Mouse (Mus musculus): ENCODE results near the gene Enpp6. TPM values are rescaled to one million over a fixed set of nuclear protein-coding genes. Genes with fewer than 3 reads are reported as not detected.

Enpp6 gene
- polyA plus RNA-seq, 1 experiment from 2014 or later, result 1.5 TPM

DNA sequence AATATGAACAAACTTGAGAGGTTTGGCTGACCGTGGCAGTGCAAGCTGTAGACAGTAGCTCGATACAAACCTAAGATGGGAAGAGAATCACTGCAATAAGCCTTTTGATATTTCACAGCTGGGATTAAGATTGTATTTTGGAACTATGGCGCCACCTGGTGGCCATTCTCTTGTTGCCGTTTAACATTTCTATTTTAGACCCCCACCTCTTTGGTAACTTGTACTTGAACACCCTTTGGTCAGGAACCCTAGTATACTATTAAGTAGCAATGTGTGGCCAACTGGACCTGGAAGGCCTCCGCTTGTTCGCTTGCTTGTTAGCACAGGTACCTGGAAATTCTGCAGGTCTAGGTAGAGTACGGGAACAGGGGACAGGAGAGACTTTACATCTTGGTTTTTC is 33.2 kb upstream of the Enpp6 start:
- no peak for ATAC-seq (ENCODE audit: low FRiP score, low TSS enrichment)
- 18% methylated on average over 7 of the region's 7 CpGs for WGBS

GRCm38 (mm10) chr8:46962630-46963427 is 23.9 kb upstream of the Enpp6 start:
- Histone ChIP-seq H3K4me2 (replicated peaks; ENCODE audit: low read depth, low read length) (no peak overlapping the region), H3K27ac (ENCODE audit: low read depth, low read length) (no peak overlapping the region), H3K36me3 (ENCODE audit: control insufficient read depth, insufficient read depth, low read length) (no peaks in the 10 kb centered on the region), H3K4me3 (ENCODE audit: low read length) (no peak overlapping the region), H3K4me1 (ENCODE audit: control insufficient read depth, insufficient read depth, low read length) (no peaks in the 10 kb centered on the region), H3K27me3 (ENCODE audit: control insufficient read depth, insufficient read depth, low read length) (no peaks in the 10 kb centered on the region), H3K9me3 (ENCODE audit: control insufficient read depth, low read length) (no peaks in the 10 kb centered on the region), H3K9ac (ENCODE audit: low read depth, low read length) (no peak overlapping the region)
- no peak for ATAC-seq (ENCODE audit: low FRiP score, low TSS enrichment)
- WGBS, result 65% methylated on average over 10 of the region's 10 CpGs

More for the DNA sequence above, 33.2 kb upstream of the Enpp6 start:
- no peaks in the 10 kb centered on the region for H3K27me3 ChIP-seq (ENCODE audit: control insufficient read depth, insufficient read depth, low read length)
- H3K9me3 ChIP-seq (ENCODE audit: control insufficient read depth, low read length), result no peaks in the 10 kb centered on the region
- no peak overlapping the region for H3K9ac ChIP-seq (ENCODE audit: low read depth, low read length)
- H3K36me3 ChIP-seq (ENCODE audit: control insufficient read depth, insufficient read depth, low read length), result no peaks in the 10 kb centered on the region
- H3K27ac ChIP-seq (ENCODE audit: low read depth, low read length), result no peak overlapping the region
- no peak overlapping the region for H3K4me3 ChIP-seq (ENCODE audit: low read length)
- no peak overlapping the region for H3K4me2 ChIP-seq (replicated peaks; ENCODE audit: low read depth, low read length)
- no peaks in the 10 kb centered on the region for H3K4me1 ChIP-seq (ENCODE audit: control insufficient read depth, insufficient read depth, low read length)

DNA sequence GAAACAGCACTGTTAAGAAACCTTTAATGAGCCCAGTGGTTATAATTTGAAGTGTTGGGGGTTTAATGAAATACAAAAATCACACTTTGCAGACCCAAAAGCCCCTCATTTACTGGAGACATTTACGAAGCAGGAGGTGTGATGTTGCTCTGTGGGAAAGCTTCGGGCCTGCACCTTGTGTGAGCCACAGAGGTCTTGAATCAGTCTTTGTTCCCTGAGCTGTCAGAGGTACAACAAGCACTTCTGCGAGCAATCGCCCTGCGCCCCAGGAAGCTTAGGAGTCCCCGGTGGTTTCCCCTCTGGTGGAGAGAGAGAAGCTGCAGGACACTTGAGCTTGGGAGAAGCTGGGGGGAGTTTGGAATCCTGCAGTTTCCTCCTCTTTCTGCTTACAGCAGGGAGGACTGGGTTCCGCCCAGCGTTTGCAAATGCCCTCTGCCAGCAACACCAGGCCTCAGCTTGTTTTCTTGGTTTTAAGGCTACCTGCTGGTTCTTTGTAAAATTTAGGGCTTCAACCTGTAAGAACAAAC is 23.0 kb upstream of the Enpp6 start:
- no peak overlapping the region for H3K4me3 ChIP-seq (ENCODE audit: low read length)
- no peaks in the 10 kb centered on the region for H3K36me3 ChIP-seq (ENCODE audit: control insufficient read depth, insufficient read depth, low read length)
- H3K4me2 ChIP-seq (replicated peaks; ENCODE audit: low read depth, low read length), result no peak overlapping the region
- no peak overlapping the region for H3K9ac ChIP-seq (ENCODE audit: low read depth, low read length)
- H3K27ac ChIP-seq (ENCODE audit: low read depth, low read length), result no peak overlapping the region
- 48% methylated on average over 8 of the region's 8 CpGs for WGBS
- no peak for ATAC-seq (ENCODE audit: low FRiP score, low TSS enrichment)
- no peaks in the 10 kb centered on the region for H3K9me3 ChIP-seq (ENCODE audit: control insufficient read depth, low read length)
- H3K27me3 ChIP-seq (ENCODE audit: control insufficient read depth, insufficient read depth, low read length), result no peaks in the 10 kb centered on the region
- H3K4me1 ChIP-seq (ENCODE audit: control insufficient read depth, insufficient read depth, low read length), result no peaks in the 10 kb centered on the region

DNA sequence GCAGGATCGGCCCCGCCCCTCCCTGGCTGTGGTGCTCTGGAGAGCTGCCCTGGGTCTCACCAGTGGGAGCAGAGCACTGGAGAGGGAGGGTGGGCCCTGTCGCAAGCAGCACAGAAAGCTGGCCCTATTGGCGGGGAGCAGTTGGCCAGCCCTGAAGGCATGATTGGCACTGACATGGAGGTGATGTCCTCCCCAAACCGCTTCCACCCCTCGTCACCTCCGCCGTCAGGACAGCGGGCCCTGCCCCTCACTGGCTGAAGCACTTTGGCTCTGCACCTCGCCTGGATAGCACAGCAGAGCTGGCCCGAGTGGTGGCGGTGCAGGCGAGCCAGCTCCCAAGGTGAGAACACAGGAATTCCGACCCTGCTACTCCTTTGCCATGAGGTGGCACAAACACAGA is 20.9 kb upstream of the Enpp6 start:
- no peak for ATAC-seq (ENCODE audit: low FRiP score, low TSS enrichment)
- no peak overlapping the region for H3K4me2 ChIP-seq (replicated peaks; ENCODE audit: low read depth, low read length)
- WGBS, result 65% methylated on average over 14 of the region's 14 CpGs

GRCm38 (mm10) chr8:46968721-46969120 is 18.0 kb upstream of the Enpp6 start:
- Histone ChIP-seq H3K9me3 (ENCODE audit: control insufficient read depth, low read length) (no peaks in the 10 kb centered on the region), H3K4me2 (replicated peaks; ENCODE audit: low read depth, low read length) (no peak overlapping the region), H3K4me1 (ENCODE audit: control insufficient read depth, insufficient read depth, low read length) (no peaks in the 10 kb centered on the region), H3K4me3 (ENCODE audit: low read length) (no peak overlapping the region), H3K9ac (ENCODE audit: low read depth, low read length) (no peak overlapping the region), H3K27me3 (ENCODE audit: control insufficient read depth, insufficient read depth, low read length) (no peaks in the 10 kb centered on the region), H3K27ac (ENCODE audit: low read depth, low read length) (no peak overlapping the region), H3K36me3 (ENCODE audit: control insufficient read depth, insufficient read depth, low read length) (no peaks in the 10 kb centered on the region)
- no peak for ATAC-seq (ENCODE audit: low FRiP score, low TSS enrichment)
- 96% methylated on average over 3 of the region's 3 CpGs for WGBS

More for the DNA sequence above, 20.9 kb upstream of the Enpp6 start:
- no peaks in the 10 kb centered on the region for H3K9me3 ChIP-seq (ENCODE audit: control insufficient read depth, low read length)
- no peaks in the 10 kb centered on the region for H3K4me1 ChIP-seq (ENCODE audit: control insufficient read depth, insufficient read depth, low read length)
- no peak overlapping the region for H3K9ac ChIP-seq (ENCODE audit: low read depth, low read length)
- no peaks in the 10 kb centered on the region for H3K36me3 ChIP-seq (ENCODE audit: control insufficient read depth, insufficient read depth, low read length)
- H3K4me3 ChIP-seq (ENCODE audit: low read length), result no peak overlapping the region
- no peak overlapping the region for H3K27ac ChIP-seq (ENCODE audit: low read depth, low read length)
- H3K27me3 ChIP-seq (ENCODE audit: control insufficient read depth, insufficient read depth, low read length), result no peaks in the 10 kb centered on the region

DNA sequence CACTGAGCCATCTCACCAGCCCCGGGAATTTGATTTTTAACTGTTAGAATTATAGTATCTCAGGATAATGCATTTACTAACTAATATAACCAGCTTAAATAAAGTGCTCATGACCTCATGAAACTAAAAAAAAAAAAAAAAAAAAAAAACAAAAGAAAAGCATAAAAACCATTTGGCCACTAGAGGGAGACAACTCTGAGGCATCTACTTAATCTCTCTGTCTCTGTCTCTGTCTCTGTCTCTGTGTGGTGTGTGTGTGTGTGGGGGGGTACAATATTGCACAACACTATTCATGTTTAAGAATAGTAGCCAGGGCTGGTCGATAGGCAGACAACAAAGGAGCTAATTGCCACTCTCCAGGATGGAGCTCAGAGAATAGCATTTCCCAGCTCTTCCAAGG is 17.3 kb upstream of the Enpp6 start:
- WGBS, result 72% methylated on average over 2 of the region's 2 CpGs
- Histone ChIP-seq H3K4me1 (ENCODE audit: control insufficient read depth, insufficient read depth, low read length) (no peaks in the 10 kb centered on the region), H3K36me3 (ENCODE audit: control insufficient read depth, insufficient read depth, low read length) (no peaks in the 10 kb centered on the region), H3K4me2 (replicated peaks; ENCODE audit: low read depth, low read length) (no peak overlapping the region), H3K27me3 (ENCODE audit: control insufficient read depth, insufficient read depth, low read length) (no peaks in the 10 kb centered on the region), H3K9ac (ENCODE audit: low read depth, low read length) (no peak overlapping the region), H3K4me3 (ENCODE audit: low read length) (no peak overlapping the region), H3K27ac (ENCODE audit: low read depth, low read length) (no peak overlapping the region), H3K9me3 (ENCODE audit: control insufficient read depth, low read length) (0 out of 2 replicates have a peak, but pooled peaks cover 1% of the 10 kb centered on the region)
- no peak for ATAC-seq (ENCODE audit: low FRiP score, low TSS enrichment)

GRCm38 (mm10) chr8:46977376-46977775 is 9.3 kb upstream of the Enpp6 start:
- Histone ChIP-seq H3K36me3 (ENCODE audit: control insufficient read depth, insufficient read depth, low read length) (no peaks in the 10 kb centered on the region), H3K9me3 (ENCODE audit: control insufficient read depth, low read length) (0 out of 2 replicates have a peak, but pooled peaks cover 5% of the 10 kb centered on the region), H3K27ac (ENCODE audit: low read depth, low read length) (no peak overlapping the region), H3K27me3 (ENCODE audit: control insufficient read depth, insufficient read depth, low read length) (no peaks in the 10 kb centered on the region), H3K9ac (ENCODE audit: low read depth, low read length) (no peak overlapping the region), H3K4me3 (ENCODE audit: low read length) (no peak overlapping the region), H3K4me1 (ENCODE audit: control insufficient read depth, insufficient read depth, low read length) (no peaks in the 10 kb centered on the region), H3K4me2 (replicated peaks; ENCODE audit: low read depth, low read length) (no peak overlapping the region)
- 61% methylated on average over 4 of the region's 4 CpGs for WGBS
- no peak for ATAC-seq (ENCODE audit: low FRiP score, low TSS enrichment)

DNA sequence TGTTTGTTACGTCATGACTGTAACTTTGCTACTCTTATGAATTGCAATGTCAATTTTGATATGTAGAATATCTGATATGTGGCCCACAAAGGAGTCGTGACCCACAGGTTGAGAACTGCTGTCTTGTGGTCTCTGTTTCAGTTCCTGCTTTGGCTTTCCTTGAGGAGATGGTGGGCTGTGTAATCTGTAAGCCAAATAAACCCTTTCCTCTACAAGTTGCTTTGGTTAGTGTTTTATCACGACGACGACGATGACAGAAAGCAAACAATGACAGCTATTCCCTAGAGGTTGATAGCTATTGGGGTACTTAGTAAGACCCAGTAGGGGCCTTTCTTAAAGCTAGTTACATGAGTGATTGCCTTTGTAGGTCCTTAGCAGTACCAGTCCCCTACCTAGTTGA is 4.5 kb upstream of the Enpp6 start:
- WGBS, result 73% methylated on average over 6 of the region's 6 CpGs
- H3K36me3 ChIP-seq (ENCODE audit: control insufficient read depth, insufficient read depth, low read length), result no peaks in the 10 kb centered on the region
- H3K9ac ChIP-seq (ENCODE audit: low read depth, low read length), result no peak overlapping the region
- H3K27me3 ChIP-seq (ENCODE audit: control insufficient read depth, insufficient read depth, low read length), result no peaks in the 10 kb centered on the region
- ATAC-seq (ENCODE audit: low FRiP score, low TSS enrichment), result no peak
- no peak overlapping the region for H3K27ac ChIP-seq (ENCODE audit: low read depth, low read length)
- H3K4me3 ChIP-seq (ENCODE audit: low read length), result no peak overlapping the region
- H3K4me1 ChIP-seq (ENCODE audit: control insufficient read depth, insufficient read depth, low read length), result no peaks in the 10 kb centered on the region
- H3K4me2 ChIP-seq (replicated peaks; ENCODE audit: low read depth, low read length), result no peak overlapping the region
- H3K9me3 ChIP-seq (ENCODE audit: control insufficient read depth, low read length), result no peaks in the 10 kb centered on the region

GRCm38 (mm10) chr8:46982770-46983169 is 3.9 kb upstream of the Enpp6 start:
- ATAC-seq (ENCODE audit: low FRiP score, low TSS enrichment), result no peak
- 57% methylated on average over 4 of the region's 4 CpGs for WGBS
- H3K9ac ChIP-seq (ENCODE audit: low read depth, low read length), result no peak overlapping the region
- H3K27me3 ChIP-seq (ENCODE audit: control insufficient read depth, insufficient read depth, low read length), result no peaks in the 10 kb centered on the region
- no peak overlapping the region for H3K4me3 ChIP-seq (ENCODE audit: low read length)
- H3K4me1 ChIP-seq (ENCODE audit: control insufficient read depth, insufficient read depth, low read length), result no peaks in the 10 kb centered on the region
- no peak overlapping the region for H3K27ac ChIP-seq (ENCODE audit: low read depth, low read length)
- no peak overlapping the region for H3K4me2 ChIP-seq (replicated peaks; ENCODE audit: low read depth, low read length)
- no peaks in the 10 kb centered on the region for H3K9me3 ChIP-seq (ENCODE audit: control insufficient read depth, low read length)
- no peaks in the 10 kb centered on the region for H3K36me3 ChIP-seq (ENCODE audit: control insufficient read depth, insufficient read depth, low read length)

Measured in kidney, embryonic 14.5 days (tissue).